Mouse (Mus musculus) liver, embryonic 14.5 days (tissue): ENCODE results near the gene Snx15. TPM values are rescaled to one million over a fixed set of nuclear protein-coding genes. Genes with fewer than 3 reads are reported as not detected.

Experiments
- ATAC-seq: fragments of 200-750 bp; cut with Nextera tagmentation; 2 replicates; pipeline ENCODE4 v1.8.0; 2017; ENCODE audit warnings: moderate number of reproducible peaks, mild to moderate bottlenecking, moderate library complexity; ENCODE audit not compliant: insufficient read depth
- DNase-seq, 3 experiments: peaks; one replicate each; pipeline ENCODE4 v3.0.0-alpha.2; 2012 to 2013; ENCODE audit warnings: low read depth in 3 of 3, low spot score in 3 of 3
- H3K27ac ChIP-seq: fragments of 300-500 bp; sonication (generic); 2 replicates; pipeline ENCODE4 v1.5.1; 2014; ENCODE audit warnings: moderate library complexity, mild to moderate bottlenecking, control low read depth, inconsistent platforms
- H3K27me3 ChIP-seq: fragments of 300-500 bp; sonication (generic); 2 replicates; pipeline ENCODE4 v1.6.1; 2014; ENCODE audit warnings: mild to moderate bottlenecking, low read length, moderate library complexity; ENCODE audit not compliant: control insufficient read depth, insufficient read depth
- H3K36me3 ChIP-seq: fragments of 300-500 bp; sonication (generic); replicated peaks from 2 replicates; pipeline ENCODE4 v1.6.1; 2014; ENCODE audit warnings: low read depth; ENCODE audit not compliant: control insufficient read depth, insufficient read depth
- H3K4me1 ChIP-seq, 2 experiments: fragments of 200-500 bp in 1 of 2; fragments of 300-500 bp in 1 of 2; sonication (generic) in 1 of 2; replicated peaks; 2 replicates each; pipeline ENCODE4 v1.6.1; 2012 to 2014; ENCODE audit warnings: antibody characterized with exemption in 1 of 2, inconsistent platforms in 1 of 2, low read length in 1 of 2; ENCODE audit not compliant: control insufficient read depth in 2 of 2, insufficient read depth in 2 of 2
- H3K4me2 ChIP-seq: fragments of 300-500 bp; sonication (generic); 2 replicates; pipeline ENCODE4 v1.6.1; 2014; ENCODE audit warnings: low read depth, mild to moderate bottlenecking, control low read depth, moderate library complexity
- H3K4me3 ChIP-seq, 2 experiments: fragments of 200-500 bp in 1 of 2; fragments of 300-500 bp in 1 of 2; sonication (generic) in 1 of 2; 2 replicates each; pipeline ENCODE4 v1.5.1; 2012 to 2014; ENCODE audit warnings: low read depth in 2 of 2, low read length in 2 of 2, mild to moderate bottlenecking in 2 of 2, control low read depth in 1 of 2, inconsistent platforms in 1 of 2, moderate library complexity in 1 of 2; ENCODE audit not compliant: insufficient read depth in 1 of 2
- H3K9ac ChIP-seq: fragments of 300-500 bp; sonication (generic); replicated peaks from 2 replicates; pipeline ENCODE4 v1.6.1; 2014; ENCODE audit warnings: mild to moderate bottlenecking, control low read depth, moderate library complexity
- H3K9me3 ChIP-seq: fragments of 300-500 bp; sonication (generic); 2 replicates; pipeline ENCODE4 v1.6.1; 2016; ENCODE audit warnings: low read length, mixed read lengths; ENCODE audit not compliant: control insufficient read depth
- CTCF ChIP-seq: IDR thresholded peaks from 2 replicates; pipeline ENCODE4 v1.5.1; 2016; ENCODE audit warnings: antibody characterized with exemption, low read depth, control low read depth
- EP300 ChIP-seq: IDR thresholded peaks from 2 replicates; pipeline ENCODE4 v1.6.1; 2016; ENCODE audit warnings: antibody characterized with exemption, low read depth
- WGBS: fragments of 180-500 bp; shearing (Covaris S2); extraction: QIAGEN DNeasy Blood & Tissue Kit; methylation state at CpG from one replicate; pipeline ENCODE4 v1.1.7; 2014; ENCODE audit not compliant: insufficient replicate concordance; 5-methylcytosine and 5-hydroxymethylcytosine counted together
- polyA plus RNA-seq, 2 experiments: library from polyadenylated mRNA; depleted of rRNA in 1 of 2; stranded (reverse) in 1 of 2; unstranded in 1 of 2; fragments of >200 nt; fragmentation: Nextera tagmentation in 1 of 2; extraction: Ambion mirVana in 1 of 2; gene quantifications; 2 replicates each; pipeline versions ENCODE4 v1.2.1 to v1.2.3; 2012 to 2014

Snx15 gene
- polyA plus RNA-seq, 2 experiments, result 41.8 to 42.2 TPM

DNA sequence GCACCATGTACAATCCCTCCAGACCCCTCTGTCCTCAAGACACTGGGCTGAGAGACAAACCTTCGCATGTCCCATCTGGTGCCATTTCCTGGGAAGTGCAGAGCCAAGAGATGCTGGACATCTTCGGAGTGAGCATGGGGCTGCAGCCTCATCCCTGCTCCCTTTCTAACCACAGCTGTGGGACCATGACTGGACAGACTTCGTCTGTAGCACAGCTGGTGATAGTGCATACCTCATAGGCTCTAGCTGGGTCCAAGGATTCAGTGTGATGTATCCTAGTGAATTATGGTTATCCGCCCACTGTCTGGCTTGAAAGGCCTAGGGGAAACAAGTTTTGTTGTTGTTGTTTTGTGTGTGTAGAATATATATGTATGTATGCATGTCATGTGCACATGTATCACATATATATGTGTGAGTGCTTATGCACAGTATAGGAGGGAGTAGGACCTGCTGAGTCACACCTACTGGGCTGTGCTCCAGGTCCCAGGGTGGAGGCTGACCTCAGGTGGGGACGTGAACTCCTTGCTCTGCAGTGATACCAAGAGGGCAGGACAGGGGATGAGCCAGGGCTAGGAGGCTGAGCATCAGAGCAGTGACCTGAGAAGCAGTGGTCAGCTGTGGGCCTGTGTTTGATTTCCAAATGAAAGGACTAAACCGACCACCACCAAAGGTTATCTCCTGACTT, 25.8 kb downstream of the Snx15 start:
- H3K4me2 ChIP-seq, result no peak overlapping the region
- H3K4me3 ChIP-seq, result no peak overlapping the region
- H3K4me1 ChIP-seq, result peaks cover 23 to 24% of the 10 kb centered on the region in 2 experiments
- no peak overlapping the region for H3K9ac ChIP-seq
- ATAC-seq, result peak; percentile 90
- H3K27me3 ChIP-seq, result no peaks in the 10 kb centered on the region
- no peak for TF ChIP-seq EP300
- no peak for TF ChIP-seq CTCF
- no peaks in the 10 kb centered on the region for H3K9me3 ChIP-seq
- H3K36me3 ChIP-seq, result no peaks in the 10 kb centered on the region; the same call in 1 of the 2 replicates
- no peak for DNase-seq
- H3K27ac ChIP-seq, result peak overlapping the region; percentile 61
- 54% methylated on average over 6 of the region's 6 CpGs for WGBS

DNA sequence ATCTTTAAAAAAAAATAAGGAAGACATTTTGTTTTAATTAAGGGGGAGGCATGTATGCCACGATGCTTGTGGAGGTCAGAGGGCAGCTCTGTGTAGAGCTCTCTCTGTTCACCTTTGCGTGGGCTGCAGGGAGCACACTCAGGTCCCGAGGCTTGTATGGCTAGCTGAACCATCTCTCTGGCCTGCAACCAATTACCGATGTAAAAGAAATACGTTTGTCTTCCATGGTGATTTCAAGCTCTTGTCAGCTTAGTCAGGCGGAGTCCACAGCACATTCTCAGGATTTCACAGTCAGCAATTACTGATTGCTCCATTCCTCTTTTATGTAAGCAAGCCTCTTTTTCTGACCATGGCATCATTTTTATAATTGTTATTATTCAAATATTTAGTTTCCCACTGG, 26.9 kb downstream of the Snx15 start:
- H3K4me3 ChIP-seq, result no peak overlapping the region
- peaks cover 23 to 24% of the 10 kb centered on the region in 2 experiments for H3K4me1 ChIP-seq
- H3K27me3 ChIP-seq, result no peaks in the 10 kb centered on the region
- H3K4me2 ChIP-seq, result no peak overlapping the region
- H3K27ac ChIP-seq, result no peak overlapping the region
- WGBS, result 78% methylated on average over 6 of the region's 6 CpGs
- TF ChIP-seq CTCF, result no peak
- no peak for TF ChIP-seq EP300
- no peak for ATAC-seq
- no peak overlapping the region for H3K9ac ChIP-seq
- no peak for DNase-seq
- H3K36me3 ChIP-seq, result no peaks in the 10 kb centered on the region; the same call in 1 of the 2 replicates
- no peaks in the 10 kb centered on the region for H3K9me3 ChIP-seq

DNA sequence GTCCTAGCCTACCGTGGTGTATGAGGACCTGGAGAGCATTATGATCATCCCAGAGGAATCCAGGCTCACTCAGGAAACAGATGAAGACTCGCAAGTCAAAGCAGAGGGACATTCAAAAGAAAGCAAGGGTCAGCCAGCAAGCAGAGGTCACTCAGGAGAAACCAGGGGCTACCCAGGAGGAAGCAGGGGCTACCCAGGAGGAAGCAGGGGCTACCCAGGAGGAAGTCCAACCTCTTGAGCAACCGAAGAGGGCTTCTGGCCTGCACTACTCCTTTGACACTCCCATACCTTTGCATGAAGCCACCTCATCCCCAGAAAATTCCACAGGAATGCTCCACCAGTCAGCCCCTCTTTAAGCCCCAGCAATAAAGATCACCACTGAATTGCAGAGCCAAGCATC, 30.3 kb downstream of the Snx15 start:
- H3K4me3 ChIP-seq, result no peak overlapping the region
- no peaks in the 10 kb centered on the region for H3K9me3 ChIP-seq
- H3K4me2 ChIP-seq, result no peak overlapping the region
- H3K27me3 ChIP-seq, result no peaks in the 10 kb centered on the region
- DNase-seq, result no peak
- H3K4me1 ChIP-seq, result peaks cover 10% of the 10 kb centered on the region in 2 experiments
- no peak overlapping the region for H3K27ac ChIP-seq
- TF ChIP-seq CTCF, result no peak
- TF ChIP-seq EP300, result no peak
- peaks cover 17% of the 10 kb centered on the region for H3K36me3 ChIP-seq
- ATAC-seq, result no peak
- H3K9ac ChIP-seq, result no peak overlapping the region
- 61% methylated on average over 3 of the region's 3 CpGs for WGBS

DNA sequence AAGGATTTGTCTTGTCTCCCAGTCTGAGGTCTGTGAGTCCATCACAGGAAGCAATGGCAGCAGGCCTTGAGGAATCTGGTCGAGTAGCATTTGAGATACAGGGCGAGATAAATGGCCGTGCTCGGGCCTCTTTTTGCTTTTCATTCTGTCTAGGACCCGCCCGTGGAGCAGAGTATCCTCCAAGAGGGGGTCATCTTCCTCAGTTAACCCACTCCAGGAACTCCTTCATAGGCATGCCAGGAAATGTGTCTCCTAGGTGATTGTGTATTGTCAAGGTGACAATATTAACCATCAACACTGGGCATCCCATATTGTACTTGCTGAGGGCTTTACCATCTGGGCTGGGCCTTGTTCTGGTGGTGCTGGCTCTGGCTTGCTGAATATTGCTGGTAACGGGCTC, 34.0 kb downstream of the Snx15 start, which contains the start of gene AC131692.1:
Gene AC131692.1, plus strand, starts transcription at position 301 of the 400 bp plus-strand sequence.
- WGBS, result 77% methylated on average over 7 of the region's 7 CpGs
- TF ChIP-seq EP300, result no peak
- TF ChIP-seq CTCF, result no peak
- peaks cover 53% of the 10 kb centered on the region for H3K36me3 ChIP-seq
- no peak within 1 kb of the TSS for H3K9ac ChIP-seq
- DNase-seq (no peak), ATAC-seq (no peak)
- H3K27me3 ChIP-seq, result no peaks in the 10 kb centered on the region
- H3K4me1 ChIP-seq, result no peaks in the 10 kb centered on the region
- no peaks in the 10 kb centered on the region for H3K9me3 ChIP-seq
- H3K27ac ChIP-seq, result no peak within 1 kb of the TSS
- no peak within 1 kb of the TSS for H3K4me2 ChIP-seq
- H3K4me3 ChIP-seq, result no peak within 1 kb of the TSS

DNA sequence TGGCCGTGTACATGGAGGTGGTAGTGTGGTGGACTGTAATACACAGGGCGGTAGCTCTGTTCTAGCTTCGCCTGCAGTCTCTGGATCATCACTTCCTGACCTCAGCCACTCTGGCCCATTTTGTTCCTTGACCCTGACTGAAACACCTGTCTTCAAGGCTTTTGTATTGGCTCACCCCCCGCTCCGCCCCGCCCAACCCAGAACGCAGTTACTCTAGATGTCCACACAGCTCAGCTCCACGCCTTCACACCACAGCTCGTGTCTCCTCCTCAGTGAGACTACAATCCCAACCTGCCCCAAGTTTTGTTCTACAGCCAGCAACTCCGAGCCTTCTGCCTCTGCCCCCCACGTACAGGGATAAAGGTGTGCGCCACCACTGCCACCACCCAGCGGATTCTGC, 39.3 kb downstream of the Snx15 start:
- Histone ChIP-seq H3K9me3 (no peaks in the 10 kb centered on the region), H3K9ac (no peak overlapping the region), H3K36me3 (peaks cover 66% of the 10 kb centered on the region), H3K4me2 (no peak overlapping the region), H3K27me3 (no peaks in the 10 kb centered on the region), H3K4me1 (peaks cover 7 to 8% of the 10 kb centered on the region in 2 experiments; a peak in 3 of 4 replicates), H3K4me3 (no peak overlapping the region), H3K27ac (no peak overlapping the region)
- no peak for ATAC-seq
- TF ChIP-seq CTCF (no peak), EP300 (no peak)
- DNase-seq, result no peak
- 93% methylated on average over 13 of the region's 13 CpGs for WGBS
